Mouse (Mus musculus): ENCODE results near the gene Gm5089.

Gene Gm5089

GRCm38 (mm10) chr14:122450496-122451382 is at the start of gene Gm5089:
Gene Gm5089 (minus strand): TSS chr14:122451115.
- DNase-seq, result peak; percentile 62

DNA sequence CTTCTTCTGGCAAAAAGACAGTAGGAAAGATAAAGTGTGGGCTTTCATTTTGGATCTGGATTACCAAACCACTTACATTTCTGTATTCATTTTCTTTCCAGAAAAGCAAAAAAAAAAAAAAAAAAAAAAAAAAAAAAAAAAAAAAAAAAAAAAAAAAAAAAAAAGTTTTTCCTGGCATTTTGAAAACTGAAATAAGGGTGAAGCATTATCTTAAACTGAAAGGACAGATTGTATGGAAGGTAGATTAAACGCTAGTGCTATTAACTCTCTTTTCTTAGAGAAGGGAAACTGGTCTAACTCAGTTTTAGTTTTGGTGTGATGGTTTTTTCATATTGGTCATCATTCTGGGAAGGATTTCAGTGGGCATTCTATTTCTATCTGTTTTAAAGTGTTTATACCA is 41.1 kb upstream of the Gm5089 start:
- DNase-seq, result no peak

GRCm38 (mm10) chr14:122491521-122491920 is 40.6 kb upstream of the Gm5089 start:
- no peak for DNase-seq

GRCm38 (mm10) chr14:122490441-122491328 is 39.8 kb upstream of the Gm5089 start, which contains the start of gene Gm10837:
Gene Gm10837 (plus strand): TSS chr14:122490586.
- no peak for DNase-seq

GRCm38 (mm10) chr14:122489686-122490414 is 38.9 kb upstream of the Gm5089 start:
- DNase-seq, result no peak

DNA sequence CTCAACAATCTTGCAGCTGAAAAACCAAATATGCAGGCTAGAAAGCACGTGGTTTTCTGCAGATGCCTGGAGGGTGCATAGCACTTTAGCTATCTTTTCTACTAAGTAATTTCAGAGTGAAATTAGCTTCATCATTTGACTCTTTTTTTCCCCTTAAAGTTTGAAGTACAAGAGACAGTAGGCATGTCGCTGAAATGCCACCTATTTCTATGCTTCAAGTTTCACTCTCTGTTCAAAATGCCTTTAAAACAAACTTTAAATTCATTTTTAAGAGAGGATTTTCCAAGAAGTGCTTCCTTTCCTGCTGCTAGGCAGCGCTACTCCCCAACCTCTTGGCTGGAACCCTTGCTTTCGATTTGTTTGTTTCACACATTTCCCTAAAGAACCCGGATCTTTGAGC is 38.1 kb upstream of the Gm5089 start:
- DNase-seq, result no peak

DNA sequence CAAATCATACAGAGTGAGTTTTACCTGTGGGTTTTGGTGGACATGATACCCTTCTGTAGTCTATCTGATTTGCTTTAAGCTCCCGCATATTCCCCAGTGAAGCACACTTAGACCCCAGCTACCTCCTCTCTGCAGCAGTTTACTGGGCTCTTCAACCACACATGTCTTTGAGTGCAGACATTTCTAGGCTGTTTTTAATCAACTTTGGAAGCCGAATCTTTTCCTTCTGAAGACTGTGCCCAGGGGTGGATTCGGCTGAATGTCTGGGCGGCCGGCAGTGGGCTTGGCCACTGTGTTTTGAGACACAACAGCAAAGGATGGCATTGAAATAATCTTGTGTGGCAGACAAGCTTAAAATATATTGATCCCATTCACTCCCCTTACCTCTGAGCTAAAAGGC is 36.5 kb upstream of the Gm5089 start:
- DNase-seq, result no peak

DNA sequence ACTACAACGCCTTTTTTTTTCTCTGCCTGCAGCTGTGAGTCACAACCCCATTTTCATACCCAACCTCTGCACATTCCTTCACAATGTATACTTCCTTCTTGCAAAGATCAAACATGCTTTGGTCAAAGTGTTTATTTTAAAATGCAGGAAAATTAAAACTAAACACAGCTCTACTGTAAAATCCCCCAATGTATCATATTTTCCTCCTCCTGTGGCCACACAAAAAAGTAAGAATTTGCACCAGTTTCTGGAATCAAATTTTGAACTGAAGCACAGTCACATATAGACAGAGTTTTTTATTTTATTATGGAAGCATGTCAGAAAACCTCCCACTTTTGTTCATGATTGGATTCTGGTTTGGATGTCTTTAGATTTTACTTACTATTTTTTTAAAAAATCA is 35.7 kb upstream of the Gm5089 start:
- DNase-seq, result no peak

DNA sequence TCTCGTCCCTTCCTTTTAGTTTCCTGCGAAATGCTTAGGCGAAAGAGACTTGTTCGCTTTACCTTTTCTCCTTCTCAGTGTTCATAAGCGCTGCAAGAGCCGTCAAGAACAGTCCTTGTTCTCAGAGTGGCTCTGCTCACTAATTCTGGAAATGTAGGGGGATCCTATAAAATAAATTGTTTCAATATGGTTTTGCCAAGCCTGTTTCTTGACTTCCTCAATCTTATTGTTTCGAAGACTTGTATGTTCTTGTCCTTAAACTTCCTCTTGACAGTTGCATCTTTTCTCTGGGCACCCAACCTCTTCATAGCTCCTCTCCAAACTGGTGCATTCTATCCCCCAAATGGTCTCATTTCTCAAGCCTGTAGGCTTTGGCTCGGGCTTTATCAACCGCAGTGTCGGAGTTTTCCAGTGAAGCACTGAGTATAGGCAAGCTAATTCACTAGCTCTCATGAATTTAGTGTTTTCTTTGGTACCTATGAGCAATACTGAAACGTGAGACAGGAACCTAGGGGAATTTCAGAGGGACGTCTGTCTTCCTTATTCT is 34.8 kb upstream of the Gm5089 start:
- DNase-seq, result no peak

- DNase-seq, result no peak
Observed at GRCm38 (mm10) chr14:122484844-122485551, 34.1 kb upstream of the Gm5089 start.

- no peak for DNase-seq
Observed at GRCm38 (mm10) chr14:122484458-122484843, 33.5 kb upstream of the Gm5089 start.

- DNase-seq, result no peak
Observed at GRCm38 (mm10) chr14:122483556-122484421, 32.9 kb upstream of the Gm5089 start.

DNA sequence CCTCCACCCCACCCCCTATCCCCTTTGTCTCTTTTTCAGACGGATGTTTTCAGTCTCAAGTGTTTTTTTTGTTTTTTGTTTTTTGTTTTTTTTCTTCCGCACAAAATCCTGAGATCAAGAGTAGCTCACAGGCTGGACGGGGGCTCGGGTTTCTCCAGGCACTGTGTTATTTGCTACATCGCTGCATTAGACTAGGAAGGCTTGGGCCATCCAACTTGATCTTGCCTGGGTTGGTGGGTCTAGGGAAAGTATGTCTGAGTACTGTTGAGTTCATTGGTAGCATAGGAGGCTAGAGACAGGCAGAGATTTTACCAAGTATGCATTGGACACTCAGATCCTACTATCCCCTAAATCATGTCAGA is 32.1 kb upstream of the Gm5089 start:
- no peak for DNase-seq

GRCm38 (mm10) chr14:122482081-122483023 is 31.4 kb upstream of the Gm5089 start:
- DNase-seq, result no peak

DNA sequence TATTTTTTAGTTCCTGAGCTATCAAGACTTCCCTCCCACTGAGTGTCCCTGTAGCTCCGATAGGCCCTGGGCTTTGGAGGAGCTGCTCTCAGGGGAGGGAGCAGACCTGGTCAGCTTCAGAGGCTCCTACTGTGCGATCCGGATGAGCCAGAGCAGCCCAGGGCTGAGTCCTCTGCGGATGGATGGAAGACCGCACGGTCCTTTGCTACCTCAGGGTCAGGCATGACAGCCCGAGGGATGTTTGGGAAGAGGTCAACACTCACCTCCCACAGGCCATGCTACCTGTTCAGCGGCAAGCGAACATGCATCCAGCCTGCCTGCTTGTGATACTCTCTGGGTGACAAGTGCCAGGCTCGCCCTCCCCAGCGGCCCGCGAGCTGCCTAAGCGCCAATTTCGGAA is 30.3 kb upstream of the Gm5089 start:
- DNase-seq, result no peak

DNA sequence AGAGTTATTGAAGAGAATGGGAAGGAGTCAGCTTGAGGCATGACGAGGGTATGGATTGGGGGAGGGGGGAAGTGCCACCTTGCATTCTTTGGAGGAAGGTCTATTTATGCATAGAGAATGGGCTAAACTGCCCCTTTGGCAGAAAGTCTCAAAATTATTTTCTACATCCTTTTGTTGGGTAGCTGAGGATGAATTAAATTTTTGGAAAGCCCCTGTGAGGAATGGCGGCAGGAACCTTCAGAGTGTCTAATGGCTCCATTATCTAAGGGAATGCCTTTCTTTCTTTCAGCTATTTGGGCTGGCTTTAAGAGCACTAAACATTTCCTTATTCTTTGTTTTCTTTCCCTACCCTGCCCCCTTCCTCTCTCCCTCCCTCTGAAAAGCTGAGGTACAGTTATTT is 29.4 kb upstream of the Gm5089 start:
- no peak for DNase-seq

DNA sequence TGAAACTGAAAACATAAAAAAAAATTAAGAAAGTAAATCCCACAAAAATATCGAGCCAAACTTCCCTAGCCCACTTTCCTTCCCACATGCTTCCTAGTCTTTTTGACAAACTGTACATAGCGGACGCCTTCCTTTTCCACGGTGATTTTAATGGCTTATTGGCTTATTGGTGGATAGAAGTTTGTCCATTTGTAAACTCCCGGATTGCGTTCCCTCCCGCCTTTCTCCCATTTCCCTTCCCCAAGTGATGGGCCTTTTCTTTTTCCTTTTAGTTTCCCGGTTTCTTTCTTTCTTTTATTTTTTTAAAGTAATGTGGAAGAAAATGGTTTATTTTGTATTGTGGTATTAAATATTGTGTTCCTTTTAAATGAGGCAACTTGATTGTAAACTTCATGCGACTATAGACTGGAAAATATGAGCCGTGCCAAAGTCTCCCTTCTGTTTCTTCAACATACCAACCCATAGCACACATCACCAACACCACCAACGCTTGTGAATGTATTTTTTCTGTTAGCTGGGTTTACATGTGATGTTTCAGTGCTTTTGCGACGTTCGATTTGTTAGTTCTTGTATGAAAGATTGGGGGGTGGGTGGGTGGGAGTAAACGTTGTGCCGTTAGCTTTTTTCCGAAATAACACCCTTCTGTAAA is 28.7 kb upstream of the Gm5089 start:
- no peak for DNase-seq

DNA sequence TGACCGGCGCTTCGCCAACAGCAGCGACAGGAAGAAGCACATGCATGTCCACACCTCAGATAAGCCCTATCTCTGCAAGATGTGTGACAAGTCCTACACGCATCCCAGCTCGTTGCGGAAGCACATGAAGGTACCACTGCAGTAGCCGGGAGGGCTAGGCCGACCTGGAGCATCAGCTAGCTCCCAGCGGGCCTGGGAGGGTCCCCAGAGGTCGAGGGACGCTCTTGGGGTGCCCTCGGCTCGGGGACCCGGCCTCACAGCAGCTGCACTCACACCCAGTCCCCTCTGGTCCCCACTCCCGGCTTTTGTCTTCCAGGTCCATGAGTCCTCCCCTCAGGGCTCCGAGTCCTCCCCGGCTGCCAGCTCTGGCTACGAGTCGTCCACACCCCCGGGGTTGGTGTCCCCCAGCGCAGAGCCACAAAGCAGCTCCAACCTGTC is 27.7 kb upstream of the Gm5089 start:
- no peak for DNase-seq

- no peak for DNase-seq
Observed at GRCm38 (mm10) chr14:122477971-122478573, 27.2 kb upstream of the Gm5089 start.
